Mouse (Mus musculus) intestine, postnatal 0 days (tissue): ENCODE measurements at regions not wholly inside any gene's neighbourhood (a gene's known extent, or its start where the extent isn't known, plus 50 kb on each side); places are given as distances from the start of the nearest gene placed in this dataset.

ENCODE experiments used
- ATAC-seq: fragments of 200-750 bp; cut with Nextera tagmentation; 2 replicates; pipeline ENCODE4 v1.8.0; 2017; ENCODE audit warnings: mild to moderate bottlenecking, moderate TSS enrichment, moderate library complexity
- H3K27ac ChIP-seq: fragments of 300-500 bp; sonication (generic); 2 replicates; pipeline ENCODE4 v1.5.1; 2014; ENCODE audit warnings: mild to moderate bottlenecking, low read depth, low read length, moderate library complexity
- H3K27me3 ChIP-seq: fragments of 300-500 bp; sonication (generic); replicated peaks from 2 replicates; pipeline ENCODE4 v1.6.1; 2014; ENCODE audit warnings: low read length, mixed read lengths; ENCODE audit not compliant: control insufficient read depth, insufficient read depth
- H3K36me3 ChIP-seq: fragments of 300-500 bp; sonication (generic); 2 replicates; pipeline ENCODE4 v1.6.1; 2014; ENCODE audit warnings: mild to moderate bottlenecking, moderate library complexity; ENCODE audit not compliant: control insufficient read depth, insufficient read depth
- H3K4me1 ChIP-seq: fragments of 300-500 bp; sonication (generic); replicated peaks from 2 replicates; pipeline ENCODE4 v1.6.1; 2014; ENCODE audit warnings: antibody characterized with exemption, low read length, mixed read lengths; ENCODE audit not compliant: control insufficient read depth, insufficient read depth
- H3K4me2 ChIP-seq: fragments of 300-500 bp; sonication (generic); replicated peaks from 2 replicates; pipeline ENCODE4 v1.6.1; 2014; ENCODE audit warnings: low read depth, mild to moderate bottlenecking, moderate library complexity
- H3K4me3 ChIP-seq: fragments of 300-500 bp; sonication (generic); 2 replicates; pipeline ENCODE4 v1.5.1; 2014; ENCODE audit warnings: low read depth, low read length
- H3K9ac ChIP-seq: fragments of 300-500 bp; sonication (generic); 2 replicates; pipeline ENCODE4 v1.6.1; 2014; ENCODE audit warnings: mild to moderate bottlenecking, low read depth, low read length
- H3K9me3 ChIP-seq: fragments of 300-500 bp; sonication (generic); 2 replicates; pipeline ENCODE4 v1.6.1; 2016; ENCODE audit warnings: mixed run types; ENCODE audit not compliant: control insufficient read depth
- CTCF ChIP-seq: sonication (generic); IDR thresholded peaks from 2 replicates; pipeline ENCODE4 v1.5.1; 2016; ENCODE audit warnings: low read depth, mild to moderate bottlenecking, control low read depth, antibody characterized with exemption, moderate library complexity
- WGBS: fragments of 180-500 bp; shearing (Covaris S2); extraction: QIAGEN DNeasy Blood & Tissue Kit; methylation state at CpG from one replicate; pipeline ENCODE4 v1.1.7; 2014; 5-methylcytosine and 5-hydroxymethylcytosine counted together

- no peak overlapping the region for H3K27ac ChIP-seq
- no peak for TF ChIP-seq CTCF
- H3K9me3 ChIP-seq, result no peaks in the 10 kb centered on the region
- 0 out of 2 replicates have a peak, but pooled peaks cover 3% of the 10 kb centered on the region for H3K4me1 ChIP-seq
- no peaks in the 10 kb centered on the region for H3K27me3 ChIP-seq
- H3K4me3 ChIP-seq, result no peak overlapping the region
- 31% methylated on average over 6 of the region's 6 CpGs for WGBS
- no peak overlapping the region for H3K4me2 ChIP-seq
- no peak overlapping the region for H3K9ac ChIP-seq
- H3K36me3 ChIP-seq, result no peaks in the 10 kb centered on the region
- peak; percentile 13; the same call in 1 of the 2 replicates for ATAC-seq
Observed at GRCm38 (mm10) chr12:52368034-52368433, 135.7 kb upstream of the Arhgap5 start.

- 26% methylated on average over 4 of the region's 4 CpGs for WGBS
- H3K4me3 ChIP-seq, result no peak overlapping the region
- H3K9me3 ChIP-seq, result no peaks in the 10 kb centered on the region
- no peak overlapping the region for H3K4me2 ChIP-seq
- H3K4me1 ChIP-seq, result 0 out of 2 replicates have a peak, but pooled peaks cover 3% of the 10 kb centered on the region
- H3K9ac ChIP-seq, result no peak overlapping the region
- H3K27me3 ChIP-seq, result no peaks in the 10 kb centered on the region
- no peaks in the 10 kb centered on the region for H3K36me3 ChIP-seq
- no peak overlapping the region for H3K27ac ChIP-seq
- no peak for TF ChIP-seq CTCF
- ATAC-seq, result peak; percentile 65
Observed at GRCm38 (mm10) chr12:52368466-52368865, 135.3 kb upstream of the Arhgap5 start.

GRCm38 (mm10) chr12:52370153-52370710 lies 133.5 kb upstream of the Arhgap5 start:
- no peaks in the 10 kb centered on the region for H3K9me3 ChIP-seq
- H3K4me2 ChIP-seq, result no peak overlapping the region
- 63% methylated on average over 12 of the region's 12 CpGs for WGBS

DNA sequence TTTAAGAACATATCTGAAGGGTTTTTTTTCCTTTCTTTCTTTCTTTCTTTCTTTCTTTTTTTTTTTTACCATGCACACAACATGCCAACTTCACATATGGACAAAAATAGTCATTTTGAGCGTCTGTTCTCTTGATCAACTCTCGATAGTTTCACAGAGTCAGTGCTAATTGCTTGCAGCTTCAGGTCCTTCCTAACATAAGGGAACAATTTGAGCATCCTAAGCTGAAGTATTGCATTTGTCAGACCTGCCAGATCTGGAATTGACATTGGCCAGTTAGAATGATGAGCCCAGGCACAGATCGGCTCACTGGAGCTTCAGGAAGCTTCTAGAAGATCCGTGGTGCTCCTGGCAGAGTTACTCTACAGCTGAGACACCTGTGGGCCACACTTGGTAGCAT lies 128.7 kb upstream of the Arhgap5 start:
- H3K4me2 ChIP-seq, result no peak overlapping the region
- no peaks in the 10 kb centered on the region for H3K36me3 ChIP-seq
- H3K9ac ChIP-seq, result no peak overlapping the region
- 90% methylated on average over 4 of the region's 4 CpGs for WGBS
- no peaks in the 10 kb centered on the region for H3K27me3 ChIP-seq
- TF ChIP-seq CTCF, result no peak
- ATAC-seq, result no peak
- H3K4me1 ChIP-seq, result no peaks in the 10 kb centered on the region
- H3K4me3 ChIP-seq, result no peak overlapping the region
- no peaks in the 10 kb centered on the region for H3K9me3 ChIP-seq
- H3K27ac ChIP-seq, result no peak overlapping the region

More at GRCm38 (mm10) chr12:52370153-52370710, 133.5 kb upstream of the Arhgap5 start:
- Histone ChIP-seq H3K9ac (no peak overlapping the region), H3K4me3 (no peak overlapping the region), H3K27me3 (no peaks in the 10 kb centered on the region), H3K27ac (no peak overlapping the region), H3K4me1 (0 out of 2 replicates have a peak, but pooled peaks cover 3% of the 10 kb centered on the region), H3K36me3 (no peaks in the 10 kb centered on the region)
- no peak for TF ChIP-seq CTCF
- ATAC-seq, result no peak

DNA sequence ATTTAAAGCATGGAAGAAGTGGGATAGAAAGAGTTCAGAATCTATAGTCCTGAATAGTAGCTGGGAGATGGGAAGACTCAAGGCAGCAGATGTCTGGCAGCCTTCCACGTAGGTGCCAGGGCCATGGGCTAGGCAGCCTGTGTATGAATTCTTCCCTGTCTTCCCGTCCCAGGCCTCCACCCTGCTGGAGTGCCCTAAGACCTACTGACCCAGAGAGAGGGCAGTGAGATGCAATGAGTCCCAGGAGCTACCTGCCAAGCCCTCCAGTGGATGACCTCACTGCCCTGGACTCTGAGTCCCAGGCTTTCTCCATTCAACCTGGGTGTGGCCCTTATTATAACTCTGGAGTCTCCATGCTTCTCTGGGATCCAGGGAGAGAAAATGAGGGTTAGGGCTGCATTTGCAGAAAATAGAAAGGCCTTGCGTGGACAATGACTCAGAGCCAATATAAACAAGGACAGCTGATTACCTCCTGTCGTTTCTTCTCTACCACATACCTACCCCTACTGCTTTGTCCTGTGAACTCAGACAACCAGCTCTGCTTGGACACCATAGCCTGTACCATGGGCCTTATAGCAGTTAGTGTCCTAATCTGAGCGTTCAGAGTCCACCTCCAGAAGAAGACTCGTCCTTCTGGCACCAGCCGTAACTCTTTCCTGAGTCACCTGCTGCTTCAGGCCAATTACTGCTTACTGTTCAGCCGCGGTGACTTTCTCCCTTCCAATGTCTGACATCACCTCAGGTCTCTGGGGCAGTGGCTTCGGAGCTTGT lies 126.9 kb upstream of the Arhgap5 start:
- H3K36me3 ChIP-seq, result no peaks in the 10 kb centered on the region
- H3K4me3 ChIP-seq, result no peak overlapping the region
- 0 out of 2 replicates have a peak, but pooled peaks cover 7% of the 10 kb centered on the region for H3K4me1 ChIP-seq
- peak; percentile 95 for ATAC-seq
- H3K9ac ChIP-seq, result no peak overlapping the region
- 36% methylated on average over 10 of the region's 10 CpGs for WGBS
- no peak for TF ChIP-seq CTCF
- no peak overlapping the region for H3K4me2 ChIP-seq
- no peaks in the 10 kb centered on the region for H3K9me3 ChIP-seq
- no peaks in the 10 kb centered on the region for H3K27me3 ChIP-seq
- H3K27ac ChIP-seq, result peak overlapping the region; percentile 57

- Histone ChIP-seq H3K4me1 (0 out of 2 replicates have a peak, but pooled peaks cover 13% of the 10 kb centered on the region), H3K27ac (peak overlapping the region; percentile 57; the same call in 1 of the 2 replicates), H3K9me3 (no peaks in the 10 kb centered on the region), H3K36me3 (no peaks in the 10 kb centered on the region), H3K9ac (no peak overlapping the region), H3K27me3 (no peaks in the 10 kb centered on the region), H3K4me2 (no peak overlapping the region), H3K4me3 (no peak overlapping the region)
- TF ChIP-seq CTCF, result no peak
- 86% methylated on average over 2 of the region's 2 CpGs for WGBS
- ATAC-seq, result no peak
Observed at GRCm38 (mm10) chr12:52377463-52377848, 126.3 kb upstream of the Arhgap5 start.
